Mouse (Mus musculus) lung, postnatal 0 days (tissue): ENCODE measurements around the gene Gpd2. TPM values are rescaled to one million over a fixed set of nuclear protein-coding genes. Genes with fewer than 3 reads are reported as not detected.

Source experiments
- ATAC-seq: fragments of 200-750 bp; cut with Nextera tagmentation; 2 replicates; pipeline ENCODE4 v1.8.0; 2017; ENCODE audit warnings: moderate library complexity
- DNase-seq: peaks from one replicate; pipeline ENCODE4 v3.0.0-alpha.2; 2016; ENCODE audit warnings: low spot score
- H3K27ac ChIP-seq: fragments of 300-500 bp; sonication (generic); 2 replicates; pipeline ENCODE4 v1.5.1; 2014; ENCODE audit warnings: antibody characterized with exemption, mild to moderate bottlenecking, low read length, mixed read lengths
- H3K27me3 ChIP-seq: fragments of 300-500 bp; sonication (generic); replicated peaks from 2 replicates; pipeline ENCODE4 v1.6.1; 2014; ENCODE audit warnings: low read length, mixed read lengths; ENCODE audit not compliant: insufficient read depth
- H3K36me3 ChIP-seq: fragments of 300-500 bp; sonication (generic); 2 replicates; pipeline ENCODE4 v1.6.1; 2014; ENCODE audit warnings: low read length, mixed read lengths; ENCODE audit not compliant: insufficient read depth
- H3K4me1 ChIP-seq: fragments of 300-500 bp; sonication (generic); 2 replicates; pipeline ENCODE4 v1.6.1; 2014; ENCODE audit warnings: antibody characterized with exemption, low read depth, low read length, mixed read lengths; ENCODE audit not compliant: insufficient read depth
- H3K4me2 ChIP-seq: fragments of 300-500 bp; sonication (generic); replicated peaks from 2 replicates; pipeline ENCODE4 v1.6.1; 2014; ENCODE audit warnings: low read depth, mild to moderate bottlenecking, low read length, moderate library complexity, mixed read lengths
- H3K4me3 ChIP-seq: fragments of 300-500 bp; sonication (generic); 2 replicates; pipeline ENCODE4 v1.5.1; 2014; ENCODE audit warnings: low read depth, low read length
- H3K9ac ChIP-seq: fragments of 300-500 bp; sonication (generic); replicated peaks from 2 replicates; pipeline ENCODE4 v1.6.1; 2014; ENCODE audit warnings: low read depth, mild to moderate bottlenecking
- H3K9me3 ChIP-seq: fragments of 300-500 bp; sonication (generic); 2 replicates; pipeline ENCODE4 v1.6.1; 2016; ENCODE audit warnings: low read length, mixed read lengths
- CTCF ChIP-seq: IDR thresholded peaks from 2 replicates; pipeline ENCODE4 v1.5.1; 2016; ENCODE audit warnings: antibody characterized with exemption, mild to moderate bottlenecking
- EP300 ChIP-seq: IDR thresholded peaks from 2 replicates; pipeline ENCODE4 v1.6.1; 2016; ENCODE audit warnings: antibody characterized with exemption, mild to moderate bottlenecking, control low read depth
- WGBS: fragments of 180-500 bp; shearing (Covaris S2); extraction: QIAGEN DNeasy Blood & Tissue Kit; methylation state at CpG from one replicate; pipeline ENCODE4 v1.1.7; 2014; 5-methylcytosine and 5-hydroxymethylcytosine counted together
- polyA plus RNA-seq: library from polyadenylated mRNA; unstranded; fragments of >200 nt; fragmentation: Nextera tagmentation; extraction: Ambion mirVana; gene quantifications from 2 replicates; pipeline ENCODE4 v1.2.1, GENCODE M21; 2015

Gene Gpd2
- polyA plus RNA-seq, 1 experiment from 2014 or later, result 12.9 TPM

GRCm38 (mm10) chr2:57266679-57267393 lies 29.4 kb downstream of the Gpd2 start:
- H3K4me3 ChIP-seq, result no peak overlapping the region
- DNase-seq (no peak), ATAC-seq (no peak)
- 70% methylated on average over 4 of the region's 4 CpGs for WGBS
- no peak overlapping the region for H3K9ac ChIP-seq
- no peaks in the 10 kb centered on the region for H3K36me3 ChIP-seq
- no peaks in the 10 kb centered on the region for H3K4me1 ChIP-seq
- no peaks in the 10 kb centered on the region for H3K9me3 ChIP-seq
- H3K27me3 ChIP-seq, result no peaks in the 10 kb centered on the region
- H3K27ac ChIP-seq, result no peak overlapping the region
- no peak overlapping the region for H3K4me2 ChIP-seq
- TF ChIP-seq CTCF (no peak), EP300 (no peak)

- no peak overlapping the region for H3K4me3 ChIP-seq
- no peaks in the 10 kb centered on the region for H3K4me1 ChIP-seq
- TF ChIP-seq CTCF, result no peak
- TF ChIP-seq EP300, result no peak
- H3K9ac ChIP-seq, result no peak overlapping the region
- no peak for DNase-seq
- H3K27me3 ChIP-seq, result no peaks in the 10 kb centered on the region
- ATAC-seq, result no peak
- no peak overlapping the region for H3K27ac ChIP-seq
- WGBS, result 48% methylated on average over 7 of the region's 7 CpGs
- H3K4me2 ChIP-seq, result no peak overlapping the region
- no peaks in the 10 kb centered on the region for H3K9me3 ChIP-seq
- H3K36me3 ChIP-seq, result no peaks in the 10 kb centered on the region
Measured at GRCm38 (mm10) chr2:57267394-57267716, 29.9 kb downstream of the Gpd2 start.

- Histone ChIP-seq H3K4me3 (no peak overlapping the region), H3K36me3 (no peaks in the 10 kb centered on the region), H3K27me3 (no peaks in the 10 kb centered on the region), H3K4me2 (no peak overlapping the region), H3K9me3 (no peaks in the 10 kb centered on the region), H3K27ac (no peak overlapping the region), H3K9ac (no peak overlapping the region), H3K4me1 (no peaks in the 10 kb centered on the region)
- WGBS, result 67% methylated on average over 7 of the region's 7 CpGs
- TF ChIP-seq CTCF (no peak), EP300 (no peak)
- ATAC-seq (no peak), DNase-seq (no peak)
Measured at GRCm38 (mm10) chr2:57267896-57268295, 30.5 kb downstream of the Gpd2 start.

GRCm38 (mm10) chr2:57268839-57269238 lies 31.4 kb downstream of the Gpd2 start:
- H3K27me3 ChIP-seq, result no peaks in the 10 kb centered on the region
- ATAC-seq, result no peak

GRCm38 (mm10) chr2:57269690-57270435 lies 32.4 kb downstream of the Gpd2 start:
- H3K36me3 ChIP-seq, result no peaks in the 10 kb centered on the region
- DNase-seq (no peak), ATAC-seq (no peak)
- no peaks in the 10 kb centered on the region for H3K9me3 ChIP-seq
- no peak overlapping the region for H3K27ac ChIP-seq
- 66% methylated on average over 13 of the region's 13 CpGs for WGBS
- no peak overlapping the region for H3K4me3 ChIP-seq
- no peak overlapping the region for H3K9ac ChIP-seq
- TF ChIP-seq CTCF (no peak), EP300 (no peak)
- H3K27me3 ChIP-seq, result no peaks in the 10 kb centered on the region
- no peaks in the 10 kb centered on the region for H3K4me1 ChIP-seq
- no peak overlapping the region for H3K4me2 ChIP-seq

More at GRCm38 (mm10) chr2:57268839-57269238, 31.4 kb downstream of the Gpd2 start:
- Histone ChIP-seq H3K27ac (no peak overlapping the region), H3K4me3 (no peak overlapping the region), H3K9me3 (no peaks in the 10 kb centered on the region), H3K36me3 (no peaks in the 10 kb centered on the region), H3K9ac (no peak overlapping the region), H3K4me2 (no peak overlapping the region), H3K4me1 (no peaks in the 10 kb centered on the region)
- TF ChIP-seq EP300, result no peak
- no peak for TF ChIP-seq CTCF
- 80% methylated on average over 3 of the region's 3 CpGs for WGBS
- no peak for DNase-seq

- H3K36me3 ChIP-seq, result no peaks in the 10 kb centered on the region
- no peaks in the 10 kb centered on the region for H3K4me1 ChIP-seq
- WGBS, result 84% methylated on average over 10 of the region's 10 CpGs
- no peaks in the 10 kb centered on the region for H3K27me3 ChIP-seq
- H3K9me3 ChIP-seq, result no peaks in the 10 kb centered on the region
- ATAC-seq (no peak), DNase-seq (no peak)
- no peak overlapping the region for H3K27ac ChIP-seq
- no peak overlapping the region for H3K9ac ChIP-seq
- H3K4me2 ChIP-seq, result no peak overlapping the region
- H3K4me3 ChIP-seq, result no peak overlapping the region
- TF ChIP-seq EP300, result no peak
- TF ChIP-seq CTCF, result no peak
Measured at GRCm38 (mm10) chr2:57280190-57280723, 42.8 kb downstream of the Gpd2 start.
